In the genomic region with DNA sequence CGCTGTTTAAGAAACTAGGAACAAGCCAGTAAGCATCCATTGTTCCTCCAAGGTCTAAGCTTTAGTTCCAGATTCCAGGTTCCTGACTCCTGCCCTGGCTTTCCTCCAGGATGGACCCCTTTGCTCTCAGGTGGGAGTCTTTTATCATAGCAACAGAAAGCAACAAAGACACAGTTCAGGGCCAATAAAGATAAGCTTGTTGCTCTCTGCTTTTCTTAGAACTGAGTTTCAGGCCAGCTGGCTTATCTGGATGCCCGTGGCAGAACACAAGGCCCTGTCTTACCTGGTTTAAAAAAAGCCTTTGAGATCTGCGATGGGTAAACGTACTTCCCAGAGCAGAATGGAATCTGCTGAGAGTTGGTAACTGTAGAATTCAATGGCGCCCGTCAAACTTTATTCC, we compare ENCODE assay signal across 13 mouse cellular contexts.
"Had no signal": no experiment of that assay in that cellular context is flagged by ENCODE, and none has a peak within 500 bp of the region (broad histone marks: within the 10 kb centered on the region; RNA-seq: fewer than 3 reads in every experiment).

No protein-coding gene starts in this region.

- DNase-seq: kidney, adult 11 months; kidney, postnatal 10 days; kidney, postnatal 4 days; lung, embryonic 14.5 days; lung, postnatal 10 days; lung, postnatal 4 days; right cerebral cortex, adult 18-20 months; thymus, adult 2 months; thymus, postnatal 25 days had no signal

- H3K4me2 ChIP-seq: lung, embryonic 14.5 days; midbrain, embryonic 13.5 days had no signal

- H3K27ac ChIP-seq: left cerebral cortex, adult 2 months; limb, embryonic 10.5 days; midbrain, embryonic 13.5 days; stomach, postnatal 0 days had no signal

- ATAC-seq: midbrain, embryonic 13.5 days had no signal

- H3K9me3 ChIP-seq: limb, embryonic 10.5 days; midbrain, embryonic 13.5 days had no signal

- H3K36me3 ChIP-seq: limb, embryonic 10.5 days; midbrain, embryonic 13.5 days had no signal

- H3K27me3 ChIP-seq: midbrain, embryonic 13.5 days had no signal

- H3K4me3 ChIP-seq: left cerebral cortex, adult 2 months; limb, embryonic 10.5 days; midbrain, embryonic 13.5 days had no signal

- H3K9ac ChIP-seq: lung, embryonic 14.5 days; midbrain, embryonic 13.5 days had no signal
